Mouse (Mus musculus) G1E (cell line): ENCODE measurements around the gene Tmtc1. TPM values are rescaled to one million over a fixed set of nuclear protein-coding genes. Genes with fewer than 3 reads are reported as not detected.

Source experiments
- ATAC-seq: 2 replicates; pipeline ENCODE4 v1.8.0; 2016; ENCODE audit warnings: mild to moderate bottlenecking; ENCODE audit not compliant: insufficient number of reproducible peaks, poor library complexity, low FRiP score, severe bottlenecking; ENCODE audit errors: extremely low read depth
- DNase-seq: peaks from one replicate; pipeline ENCODE4 v3.0.0; 2012; ENCODE audit warnings: low spot score
- H3K27me3 ChIP-seq: 2 replicates; pipeline ENCODE4 v1.6.1; 2012; ENCODE audit warnings: mild to moderate bottlenecking, low read length, inconsistent platforms; ENCODE audit not compliant: insufficient read depth
- H3K36me3 ChIP-seq: replicated peaks from 2 replicates; pipeline ENCODE3; 2012; ENCODE audit warnings: mild to moderate bottlenecking, inconsistent platforms
- H3K4me1 ChIP-seq: 2 replicates; pipeline ENCODE4 v1.6.1; 2012; ENCODE audit warnings: low read depth, low read length, inconsistent platforms, mixed read lengths; ENCODE audit not compliant: insufficient read depth
- H3K4me3 ChIP-seq: 2 replicates; pipeline ENCODE4 v1.5.1; 2012; ENCODE audit warnings: low read depth, mild to moderate bottlenecking, inconsistent platforms, low read length, moderate library complexity, mixed read lengths
- H3K9me3 ChIP-seq: replicated peaks from 2 replicates; pipeline ENCODE4 v1.6.1; 2012; ENCODE audit warnings: inconsistent platforms
- CTCF ChIP-seq: IDR thresholded peaks from 2 replicates; pipeline ENCODE4 v1.5.1; 2012; ENCODE audit warnings: low read depth, low read length, inconsistent platforms, mixed read lengths
- GATA1 ChIP-seq: IDR thresholded peaks from 2 replicates; pipeline ENCODE4 v1.6.1; 2012; ENCODE audit warnings: borderline replicate concordance, low read length, inconsistent platforms, mixed read lengths
- GATA2 ChIP-seq: IDR thresholded peaks from 2 replicates; pipeline ENCODE4 v1.6.1; 2012; ENCODE audit warnings: low read depth, low read length, inconsistent platforms, borderline replicate concordance
- POLR2AphosphoS5 ChIP-seq: IDR thresholded peaks from 2 replicates; pipeline ENCODE4 v1.6.1; 2012; ENCODE audit warnings: low read depth, low read length, inconsistent platforms; ENCODE audit not compliant: insufficient replicate concordance
- TAL1 ChIP-seq: conservative IDR thresholded peaks from 2 replicates; pipeline ENCODE4 v1.6.1; 2012; ENCODE audit warnings: low read depth, low read length, inconsistent platforms, mixed read lengths
- polyA plus RNA-seq: library from polyadenylated mRNA; stranded (reverse); fragments of >175 nt; gene quantifications from 2 replicates; pipeline ENCODE4 v1.2.3, GENCODE M21; 2012
- total RNA-seq, 2 experiments: library from RNA; stranded (forward) in 1 of 2; stranded (reverse) in 1 of 2; fragments of 200-1000 nt in 1 of 2; fragments of >200 nt in 1 of 2; fragmentation: Nextera tagmentation in 1 of 2; gene quantifications; 2 replicates each; pipeline ENCODE4 v1.2.3; 2014 to 2017

The Tmtc1 gene
- total and polyA plus RNA-seq, 3 experiments, result 0.05 TPM; not detected in 2

DNA sequence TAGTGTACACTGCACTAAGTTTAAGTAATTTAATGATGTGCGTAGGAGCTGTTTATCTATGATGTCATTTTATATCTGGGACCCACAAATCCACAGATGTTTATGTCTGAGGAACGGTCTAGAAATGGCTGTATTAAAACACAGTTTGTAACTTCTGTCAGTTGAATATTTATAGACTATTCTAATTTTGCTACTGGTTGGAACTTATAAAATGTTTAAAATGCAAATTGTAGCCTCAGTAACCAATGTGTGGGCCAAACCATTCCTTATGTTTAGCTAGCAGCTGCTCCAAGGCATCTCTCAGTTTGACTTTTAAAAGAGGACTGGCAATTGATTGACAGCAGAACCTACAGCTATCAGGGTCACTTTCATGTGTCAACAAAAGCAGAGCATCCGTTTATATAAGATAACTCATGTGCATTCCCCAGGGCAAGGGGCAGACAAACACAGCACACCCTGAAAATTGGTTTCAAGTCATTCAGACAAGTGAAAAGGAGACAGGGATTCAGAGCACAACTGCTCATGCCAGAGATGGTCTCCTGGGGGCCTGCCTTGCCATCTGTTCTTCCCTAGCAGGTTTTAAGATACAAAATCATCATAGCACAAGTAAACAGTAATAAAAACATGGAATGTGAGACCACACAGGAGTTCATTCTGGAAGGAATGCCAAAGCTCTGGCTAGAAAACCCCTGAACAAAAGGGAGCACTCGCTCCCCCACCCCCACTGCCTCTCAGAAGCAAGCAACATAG is 184.0 kb downstream of the Tmtc1 start:
- H3K4me1 ChIP-seq, result no peaks in the 10 kb centered on the region
- no peaks in the 10 kb centered on the region for H3K27me3 ChIP-seq
- no peaks in the 10 kb centered on the region for H3K36me3 ChIP-seq
- ATAC-seq, result no peak
- H3K9me3 ChIP-seq, result no peaks in the 10 kb centered on the region
- H3K4me3 ChIP-seq, result no peak overlapping the region
- TF ChIP-seq POLR2AphosphoS5 (no peak), TAL1 (no peak), GATA2 (no peak), CTCF (no peak), GATA1 (no peak)
- DNase-seq, result no peak

DNA sequence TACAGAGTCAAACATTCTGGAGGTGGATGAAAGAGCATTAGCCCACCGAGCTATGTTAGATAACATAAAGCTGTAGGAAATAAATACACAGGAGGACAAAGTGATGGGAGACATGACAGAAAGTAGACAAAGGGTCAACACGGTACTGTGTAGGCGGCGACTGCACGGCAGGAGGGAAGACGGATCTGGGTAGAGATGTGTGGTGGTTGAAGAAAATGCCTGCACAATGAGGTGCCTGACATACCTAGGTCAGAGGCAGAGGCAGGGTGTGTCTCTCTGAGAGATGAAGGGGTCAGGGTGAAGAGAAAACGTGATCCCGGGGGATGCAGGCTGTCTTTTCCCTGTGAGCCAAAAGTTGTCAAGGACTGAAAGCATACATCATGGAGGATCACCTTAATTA is 185.1 kb downstream of the Tmtc1 start:
- no peak overlapping the region for H3K4me3 ChIP-seq
- H3K4me1 ChIP-seq, result no peaks in the 10 kb centered on the region
- TF ChIP-seq POLR2AphosphoS5 (no peak), TAL1 (no peak)
- no peak for ATAC-seq
- no peaks in the 10 kb centered on the region for H3K36me3 ChIP-seq
- DNase-seq, result no peak
- H3K27me3 ChIP-seq, result no peaks in the 10 kb centered on the region
- no peaks in the 10 kb centered on the region for H3K9me3 ChIP-seq

DNA sequence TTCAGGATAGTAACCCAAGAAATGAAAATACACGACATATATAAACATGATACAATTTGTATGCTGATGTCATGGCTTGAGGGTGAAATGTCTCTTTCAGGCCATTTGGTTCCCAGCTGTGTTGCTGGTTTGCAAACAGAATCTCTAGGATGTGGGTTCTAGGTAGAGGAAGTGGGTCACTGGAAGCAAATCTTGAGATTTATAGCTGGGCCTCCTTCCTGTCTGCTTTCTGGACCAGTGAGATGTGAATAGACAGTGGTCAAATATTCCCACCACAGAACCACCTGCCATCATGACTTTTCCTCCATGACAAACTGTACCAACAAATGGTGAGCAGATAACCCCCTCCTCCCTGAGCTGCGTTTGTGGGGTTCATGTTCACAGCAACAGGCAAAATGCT is 186.4 kb downstream of the Tmtc1 start:
- no peak for ATAC-seq
- no peaks in the 10 kb centered on the region for H3K27me3 ChIP-seq
- H3K9me3 ChIP-seq, result no peaks in the 10 kb centered on the region
- no peak for DNase-seq
- H3K36me3 ChIP-seq, result no peaks in the 10 kb centered on the region
- no peak overlapping the region for H3K4me3 ChIP-seq
- TF ChIP-seq TAL1, result no peak
- no peak for TF ChIP-seq GATA2
- TF ChIP-seq CTCF, result no peak
- no peak for TF ChIP-seq GATA1
- TF ChIP-seq POLR2AphosphoS5, result no peak
- H3K4me1 ChIP-seq, result no peaks in the 10 kb centered on the region

DNA sequence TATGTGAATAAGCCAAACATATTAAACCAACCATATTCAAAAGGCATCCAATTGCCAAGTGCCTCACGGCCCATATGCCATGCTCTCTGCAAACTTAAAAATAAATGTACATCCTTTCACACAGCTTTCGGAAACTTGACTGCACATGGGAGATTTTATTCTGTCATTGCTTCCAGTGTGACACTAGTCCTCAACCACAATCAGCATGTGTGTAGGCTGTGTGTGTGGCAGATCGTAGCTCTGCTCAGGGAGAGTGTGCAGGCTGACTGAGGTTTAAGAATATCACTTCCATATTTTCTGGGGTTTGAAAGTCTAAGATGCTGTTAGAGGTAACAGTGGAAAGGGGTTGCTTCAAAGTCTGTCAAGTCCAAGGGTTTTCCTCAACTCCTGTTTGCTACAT is 188.1 kb downstream of the Tmtc1 start:
- Histone ChIP-seq H3K36me3 (no peaks in the 10 kb centered on the region), H3K9me3 (no peaks in the 10 kb centered on the region), H3K4me3 (no peak overlapping the region), H3K27me3 (no peaks in the 10 kb centered on the region; the same call in 1 of the 2 replicates), H3K4me1 (no peaks in the 10 kb centered on the region)
- TF ChIP-seq GATA1 (no peak), POLR2AphosphoS5 (no peak)
- ATAC-seq, result no peak
- DNase-seq, result no peak

DNA sequence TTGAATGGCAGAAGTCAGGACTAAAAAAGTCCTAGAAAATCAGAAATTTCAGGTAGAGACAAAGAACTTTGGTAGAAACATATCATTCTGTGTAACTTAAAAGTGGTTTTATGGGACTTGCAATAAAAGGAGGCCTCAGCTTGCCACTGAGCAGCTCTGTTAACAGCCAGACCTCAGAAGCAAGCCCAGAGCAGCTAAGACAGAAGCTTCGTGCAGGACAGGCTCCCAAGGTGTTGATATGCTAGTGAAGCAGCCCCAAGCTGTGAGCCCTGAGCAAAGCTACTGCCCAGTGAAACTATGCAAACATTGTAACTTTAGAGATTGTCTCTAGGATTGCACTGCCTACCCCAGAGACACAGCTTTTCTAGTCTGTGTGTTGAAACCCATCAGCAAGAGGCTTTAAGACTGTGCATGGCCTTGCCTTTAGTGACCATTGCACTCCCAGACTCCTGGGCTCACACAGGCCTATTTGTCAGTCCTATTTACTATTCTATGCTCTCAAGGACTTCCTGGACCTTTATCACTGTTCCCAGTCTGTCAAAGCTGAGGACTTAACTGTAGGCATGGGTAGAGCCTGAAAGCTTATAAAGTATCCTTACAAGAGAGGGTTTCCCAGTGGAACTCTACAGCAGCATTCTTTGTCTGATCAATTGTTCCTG is 188.7 kb downstream of the Tmtc1 start:
- Histone ChIP-seq H3K4me3 (no peak overlapping the region), H3K4me1 (no peaks in the 10 kb centered on the region), H3K9me3 (no peaks in the 10 kb centered on the region), H3K36me3 (no peaks in the 10 kb centered on the region), H3K27me3 (no peaks in the 10 kb centered on the region; the same call in 1 of the 2 replicates)
- no peak for ATAC-seq
- no peak for TF ChIP-seq POLR2AphosphoS5
- TF ChIP-seq CTCF, result no peak
- no peak for TF ChIP-seq GATA2
- TF ChIP-seq TAL1, result no peak
- TF ChIP-seq GATA1, result no peak
- DNase-seq, result no peak

DNA sequence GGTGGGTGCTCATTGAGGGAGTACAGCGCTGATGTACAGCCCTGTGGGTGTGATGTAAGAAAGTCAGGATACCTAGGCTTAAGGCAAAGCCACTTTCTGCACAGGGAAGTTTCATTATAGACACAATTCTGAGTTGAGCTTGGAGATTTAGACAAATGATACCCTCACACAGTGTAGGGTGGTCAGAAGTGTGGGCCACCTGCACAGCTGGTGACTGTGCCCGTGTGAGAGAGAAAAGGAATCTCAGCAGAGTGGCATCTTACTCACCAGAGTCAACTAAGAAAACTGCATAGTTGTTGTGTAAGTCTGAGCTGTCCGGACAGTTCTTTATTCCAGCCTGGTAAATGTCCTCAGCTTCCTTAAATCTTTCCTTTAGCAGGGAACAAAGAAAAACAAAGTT is 195.0 kb downstream of the Tmtc1 start:
- no peak for TF ChIP-seq CTCF
- TF ChIP-seq GATA1, result no peak
- no peak for TF ChIP-seq TAL1
- no peak for TF ChIP-seq GATA2
- TF ChIP-seq POLR2AphosphoS5, result no peak
- Histone ChIP-seq H3K4me3 (no peak overlapping the region), H3K36me3 (no peaks in the 10 kb centered on the region), H3K9me3 (no peaks in the 10 kb centered on the region), H3K4me1 (no peaks in the 10 kb centered on the region), H3K27me3 (peaks cover 6% of the 10 kb centered on the region)
- no peak for DNase-seq
- no peak for ATAC-seq
